Mouse (Mus musculus) liver, embryonic 13.5 days (tissue): ENCODE results near the gene Gm17416. TPM values are rescaled to one million over a fixed set of nuclear protein-coding genes. Genes with fewer than 3 reads are reported as not detected.

Experiments used
- ATAC-seq: fragments of 200-750 bp; cut with Nextera tagmentation; 2 replicates; pipeline ENCODE4 v1.8.0; 2017; ENCODE audit warnings: low read depth, mild to moderate bottlenecking, moderate number of reproducible peaks, moderate library complexity
- DNase-seq: peaks from one replicate; pipeline ENCODE4 v3.0.0; 2022
- H3K27ac ChIP-seq: fragments of 300-500 bp; sonication (generic); 2 replicates; pipeline ENCODE4 v1.5.1; 2015; ENCODE audit warnings: moderate library complexity, mild to moderate bottlenecking, inconsistent platforms
- H3K27me3 ChIP-seq: fragments of 300-500 bp; sonication (generic); 2 replicates; pipeline ENCODE4 v1.6.1; 2015; ENCODE audit warnings: mild to moderate bottlenecking, inconsistent platforms
- H3K36me3 ChIP-seq: fragments of 300-500 bp; sonication (generic); 2 replicates; pipeline ENCODE4 v1.6.1; 2015; ENCODE audit warnings: mild to moderate bottlenecking, inconsistent platforms
- H3K4me1 ChIP-seq: fragments of 300-500 bp; sonication (generic); replicated peaks from 2 replicates; pipeline ENCODE4 v1.6.1; 2015; ENCODE audit warnings: inconsistent platforms
- H3K4me2 ChIP-seq: fragments of 300-500 bp; sonication (generic); 2 replicates; pipeline ENCODE4 v1.6.1; 2015; ENCODE audit warnings: inconsistent platforms, mild to moderate bottlenecking, moderate library complexity
- H3K4me3 ChIP-seq: fragments of 300-500 bp; sonication (generic); replicated peaks from 2 replicates; pipeline ENCODE4 v1.5.1; 2015; ENCODE audit warnings: mild to moderate bottlenecking, inconsistent platforms
- H3K9ac ChIP-seq: fragments of 300-500 bp; sonication (generic); 2 replicates; pipeline ENCODE4 v1.6.1; 2015; ENCODE audit warnings: mild to moderate bottlenecking, inconsistent platforms
- H3K9me3 ChIP-seq: fragments of 300-500 bp; sonication (generic); replicated peaks from 2 replicates; pipeline ENCODE4 v1.6.1; 2016; ENCODE audit warnings: inconsistent platforms
- WGBS: fragments of 180-500 bp; shearing (Covaris S2); methylation state at CpG from one replicate; pipeline ENCODE4 v1.1.7; 2015; ENCODE audit not compliant: insufficient replicate concordance; 5-methylcytosine and 5-hydroxymethylcytosine counted together
- polyA plus RNA-seq: library from polyadenylated mRNA; unstranded; fragments of >200 nt; fragmentation: Nextera tagmentation; extraction: Ambion mirVana; gene quantifications from 2 replicates; pipeline ENCODE4 v1.2.1, GENCODE M21; 2015

Gene Gm17416
- polyA plus RNA-seq, 1 experiment from 2014 or later = not detected

DNA sequence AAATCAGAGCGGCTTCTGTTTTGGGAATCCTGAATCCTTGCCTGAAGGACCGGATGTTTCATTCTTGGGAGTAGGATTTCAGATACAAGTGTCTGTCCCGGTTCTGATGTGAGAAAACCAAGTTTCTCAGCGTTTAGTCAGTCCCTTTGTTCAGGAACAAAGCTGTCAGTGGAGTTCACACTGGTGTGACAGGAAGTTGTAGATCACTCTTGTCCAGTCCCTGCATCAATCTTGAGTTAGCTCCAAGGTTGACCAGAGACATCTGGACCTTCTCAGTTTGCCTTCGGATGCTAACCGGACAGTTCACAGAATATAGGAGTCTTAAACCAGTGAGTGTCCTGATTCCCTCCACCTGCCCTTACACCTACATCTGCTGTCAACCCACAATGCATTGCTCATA, 38.6 kb downstream of the Gm17416 start:
- ATAC-seq (no peak), DNase-seq (no peak)
- 49% methylated on average over 6 of the region's 6 CpGs for WGBS

DNA sequence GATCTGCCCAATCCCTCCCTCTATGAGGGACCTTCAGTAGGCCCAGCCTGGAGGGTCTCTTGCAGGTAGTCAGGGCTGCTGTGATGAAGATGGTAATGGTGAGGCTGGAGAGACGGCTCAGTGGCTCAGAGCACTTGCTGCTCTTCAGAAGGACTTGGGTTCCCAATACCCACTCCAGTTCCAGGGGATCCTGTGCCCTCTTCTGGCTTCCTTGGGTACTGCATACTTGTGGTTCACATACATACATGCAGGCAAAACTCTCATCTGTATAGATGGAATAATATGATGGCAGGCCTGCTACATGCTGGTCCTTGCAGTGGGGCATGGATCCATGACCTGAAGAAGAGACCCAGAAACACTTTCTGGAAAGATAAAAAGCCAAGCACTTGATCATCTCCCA, 39.6 kb downstream of the Gm17416 start:
- H3K4me3 ChIP-seq = no peak overlapping the region
- no peak overlapping the region for H3K27ac ChIP-seq
- no peaks in the 10 kb centered on the region for H3K4me1 ChIP-seq
- ATAC-seq = no peak
- H3K9me3 ChIP-seq = no peaks in the 10 kb centered on the region
- H3K27me3 ChIP-seq = no peaks in the 10 kb centered on the region
- no peak overlapping the region for H3K4me2 ChIP-seq
- no peaks in the 10 kb centered on the region for H3K36me3 ChIP-seq
- 64% methylated on average over 1 of the region's 1 CpGs for WGBS
- no peak for DNase-seq
- H3K9ac ChIP-seq = no peak overlapping the region

More for the DNA sequence above, 38.6 kb downstream of the Gm17416 start:
- H3K36me3 ChIP-seq = no peaks in the 10 kb centered on the region
- no peaks in the 10 kb centered on the region for H3K4me1 ChIP-seq
- no peak overlapping the region for H3K9ac ChIP-seq
- H3K4me2 ChIP-seq = no peak overlapping the region
- no peak overlapping the region for H3K27ac ChIP-seq
- no peaks in the 10 kb centered on the region for H3K9me3 ChIP-seq
- no peaks in the 10 kb centered on the region for H3K27me3 ChIP-seq
- H3K4me3 ChIP-seq = no peak overlapping the region

GRCm38 (mm10) chr2:152612193-152612592, 43.1 kb downstream of the Gm17416 start:
- 36% methylated on average over 8 of the region's 8 CpGs for WGBS
- no peak for DNase-seq

DNA sequence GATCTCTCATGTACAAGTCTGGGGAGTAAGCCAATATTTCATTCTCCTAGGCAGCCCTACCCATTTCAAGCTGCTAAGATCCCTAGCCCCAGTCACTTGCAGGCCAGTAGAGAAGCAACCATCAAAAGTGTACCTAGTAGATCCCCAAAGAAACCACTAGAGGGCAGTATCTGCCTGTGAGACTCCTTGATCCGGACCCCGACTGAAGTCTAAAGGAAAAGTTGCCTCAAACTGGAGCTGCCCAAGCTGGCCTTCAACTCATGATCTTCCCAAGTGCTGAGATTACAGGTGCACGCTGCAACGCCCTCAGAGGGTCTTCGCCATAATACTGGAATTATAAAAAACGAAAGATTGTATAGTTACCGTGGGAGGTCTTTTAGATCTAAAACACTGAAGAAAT, 46.4 kb downstream of the Gm17416 start:
- no peaks in the 10 kb centered on the region for H3K4me1 ChIP-seq
- H3K9ac ChIP-seq = no peak overlapping the region
- no peak for ATAC-seq

More at GRCm38 (mm10) chr2:152612193-152612592, 43.1 kb downstream of the Gm17416 start:
- Histone ChIP-seq H3K9me3 (no peaks in the 10 kb centered on the region), H3K4me2 (no peak overlapping the region), H3K27ac (no peak overlapping the region), H3K9ac (no peak overlapping the region), H3K27me3 (no peaks in the 10 kb centered on the region), H3K4me3 (no peak overlapping the region), H3K4me1 (no peaks in the 10 kb centered on the region), H3K36me3 (no peaks in the 10 kb centered on the region)
- no peak for ATAC-seq

GRCm38 (mm10) chr2:152616470-152616869, 47.3 kb downstream of the Gm17416 start:
- WGBS = 21% methylated on average over 6 of the region's 6 CpGs
- Histone ChIP-seq H3K4me2 (no peak overlapping the region), H3K27me3 (no peaks in the 10 kb centered on the region), H3K9ac (no peak overlapping the region), H3K4me1 (no peaks in the 10 kb centered on the region), H3K36me3 (no peaks in the 10 kb centered on the region), H3K27ac (no peak overlapping the region), H3K4me3 (no peak overlapping the region), H3K9me3 (no peaks in the 10 kb centered on the region)
- ATAC-seq = no peak
- no peak for DNase-seq

More for the DNA sequence above, 46.4 kb downstream of the Gm17416 start:
- no peaks in the 10 kb centered on the region for H3K36me3 ChIP-seq
- DNase-seq = peak; percentile 10
- H3K9me3 ChIP-seq = no peaks in the 10 kb centered on the region
- H3K27me3 ChIP-seq = no peaks in the 10 kb centered on the region
- no peak overlapping the region for H3K4me3 ChIP-seq
- no peak overlapping the region for H3K4me2 ChIP-seq
- no peak overlapping the region for H3K27ac ChIP-seq
- 8% methylated on average over 7 of the region's 7 CpGs for WGBS

GRCm38 (mm10) chr2:152617374-152617773, 48.2 kb downstream of the Gm17416 start:
- 44% methylated on average over 5 of the region's 5 CpGs for WGBS
- Histone ChIP-seq H3K27me3 (0 out of 2 replicates have a peak, but pooled peaks cover 3% of the 10 kb centered on the region), H3K36me3 (no peaks in the 10 kb centered on the region), H3K4me2 (no peak overlapping the region), H3K4me3 (no peak overlapping the region), H3K9ac (no peak overlapping the region), H3K27ac (no peak overlapping the region), H3K4me1 (no peaks in the 10 kb centered on the region), H3K9me3 (no peaks in the 10 kb centered on the region)
- ATAC-seq = no peak
- no peak for DNase-seq

Other genes with a start within 250 kb of the Gm17416 start
- 52.2 and 52.4 TPM in 2 replicates for gene Rbck1, start 236.7 kb upstream of the Gm17416 start, polyA plus RNA-seq
- 2.7 and 3.3 TPM in 2 replicates for gene Trib3, start 225.3 kb upstream of the Gm17416 start, polyA plus RNA-seq
- 0.07 TPM in 1 of 2 replicates, not detected in the other for gene Nrsn2, start 192.7 kb upstream of the Gm17416 start, polyA plus RNA-seq
- gene Sox12, start 171.3 kb upstream of the Gm17416 start, polyA plus RNA-seq = 1.6 TPM in 2 replicates
- gene Zcchc3, start 154.3 kb upstream of the Gm17416 start, polyA plus RNA-seq = 14.0 and 16.2 TPM in 2 replicates
- 0.21 and 0.27 TPM in 2 replicates for gene 6820408C15Rik, start 153.8 kb upstream of the Gm17416 start, polyA plus RNA-seq
- gene Defb23, start 104.7 kb upstream of the Gm17416 start, polyA plus RNA-seq = not detected in 2 replicates
- not detected in 2 replicates for gene Defb20, start 92.3 kb upstream of the Gm17416 start, polyA plus RNA-seq
- gene Defb22, start 79.2 kb upstream of the Gm17416 start, polyA plus RNA-seq = not detected in 2 replicates
- gene Defb26, start 57.6 kb upstream of the Gm17416 start, polyA plus RNA-seq = not detected in 2 replicates
- gene Defb28, start 51.1 kb upstream of the Gm17416 start, polyA plus RNA-seq = not detected in 2 replicates
- not detected in 2 replicates for gene Defb29, start 29.2 kb upstream of the Gm17416 start, polyA plus RNA-seq
- gene Defb21, start 3.4 kb downstream of the Gm17416 start, polyA plus RNA-seq = not detected in 2 replicates
- gene Defb19, start 11.0 kb downstream of the Gm17416 start, polyA plus RNA-seq = not detected in 2 replicates
- gene Defb45, start 30.1 kb downstream of the Gm17416 start, polyA plus RNA-seq = not detected in 2 replicates
- gene Defb36, start 35.0 kb downstream of the Gm17416 start, polyA plus RNA-seq = not detected in 2 replicates
- not detected in 2 replicates for gene Defb25, start 53.7 kb downstream of the Gm17416 start, polyA plus RNA-seq
- 0.89 and 0.95 TPM in 2 replicates for gene Rem1, start 57.6 kb downstream of the Gm17416 start, polyA plus RNA-seq
- 49.0 and 52.9 TPM in 2 replicates for gene H13, start 100.1 kb downstream of the Gm17416 start, polyA plus RNA-seq
- gene Mcts2, start 117.7 kb downstream of the Gm17416 start, polyA plus RNA-seq = 23.6 and 23.8 TPM in 2 replicates
- 20.9 and 23.2 TPM in 2 replicates for gene Id1, start 166.9 kb downstream of the Gm17416 start, polyA plus RNA-seq
- gene Cox4i2, start 184.8 kb downstream of the Gm17416 start, polyA plus RNA-seq = 1.1 and 1.2 TPM in 2 replicates